Mouse (Mus musculus) bone marrow macrophage, adult 2 months (primary cell): ENCODE results near the gene Dlg5.

ENCODE experiments used
- CTCF ChIP-seq: IDR thresholded peaks from 2 replicates; pipeline ENCODE4 v1.5.1; 2012; ENCODE audit warnings: low read depth, mild to moderate bottlenecking, low read length, moderate library complexity
- POLR2A ChIP-seq: IDR thresholded peaks from 2 replicates; pipeline ENCODE4 v1.6.1; 2012; ENCODE audit warnings: mild to moderate bottlenecking, low read depth, low read length, borderline replicate concordance

DNA sequence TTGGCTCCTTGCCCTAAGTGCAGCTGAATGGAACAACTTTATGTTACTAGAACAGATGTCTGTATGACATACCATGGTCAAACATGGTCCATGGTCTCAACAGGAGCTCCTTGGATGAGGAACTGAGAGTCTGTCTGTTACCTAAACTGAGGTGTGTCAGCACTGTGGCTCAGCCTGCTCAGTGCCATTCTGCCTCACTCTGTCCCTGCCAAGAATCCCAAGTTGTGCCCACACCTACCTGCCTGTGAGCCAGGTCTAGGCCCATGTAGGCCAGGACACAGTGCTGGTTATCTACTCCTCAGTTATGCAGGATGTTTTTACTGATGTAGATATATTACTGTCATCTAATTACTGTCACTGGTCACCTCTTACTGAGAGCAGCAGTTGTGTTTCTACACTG lies 45.0 kb upstream of the Dlg5 start:
- TF ChIP-seq CTCF (no peak), POLR2A (no peak)
